Mouse (Mus musculus) erythroblast, embryonic 14.5 days (primary cell): ENCODE results near the gene Tardbp.

ENCODE experiments used
- GATA1 ChIP-seq: IDR thresholded peaks from 2 replicates; pipeline ENCODE4 v1.6.1; 2012; ENCODE audit warnings: low read length, inconsistent platforms, mixed read lengths
- TAL1 ChIP-seq: IDR thresholded peaks from 3 replicates; pipeline ENCODE4 v1.6.1; 2012; ENCODE audit warnings: low read length, inconsistent platforms, mixed read lengths

- TF ChIP-seq TAL1: no peak
- no peak for TF ChIP-seq GATA1
Observed at GRCm38 (mm10) chr4:148633395-148634061, 6.7 kb upstream of the Tardbp start.
